Mouse (Mus musculus): ENCODE data around the gene 1110051M20Rik.
"Not testable (repeated sequence)": the region's sequence is repeated elsewhere in the genome, so short reads cannot be mapped to it uniquely, and the experiment has no call there.

1110051M20Rik gene

DNA sequence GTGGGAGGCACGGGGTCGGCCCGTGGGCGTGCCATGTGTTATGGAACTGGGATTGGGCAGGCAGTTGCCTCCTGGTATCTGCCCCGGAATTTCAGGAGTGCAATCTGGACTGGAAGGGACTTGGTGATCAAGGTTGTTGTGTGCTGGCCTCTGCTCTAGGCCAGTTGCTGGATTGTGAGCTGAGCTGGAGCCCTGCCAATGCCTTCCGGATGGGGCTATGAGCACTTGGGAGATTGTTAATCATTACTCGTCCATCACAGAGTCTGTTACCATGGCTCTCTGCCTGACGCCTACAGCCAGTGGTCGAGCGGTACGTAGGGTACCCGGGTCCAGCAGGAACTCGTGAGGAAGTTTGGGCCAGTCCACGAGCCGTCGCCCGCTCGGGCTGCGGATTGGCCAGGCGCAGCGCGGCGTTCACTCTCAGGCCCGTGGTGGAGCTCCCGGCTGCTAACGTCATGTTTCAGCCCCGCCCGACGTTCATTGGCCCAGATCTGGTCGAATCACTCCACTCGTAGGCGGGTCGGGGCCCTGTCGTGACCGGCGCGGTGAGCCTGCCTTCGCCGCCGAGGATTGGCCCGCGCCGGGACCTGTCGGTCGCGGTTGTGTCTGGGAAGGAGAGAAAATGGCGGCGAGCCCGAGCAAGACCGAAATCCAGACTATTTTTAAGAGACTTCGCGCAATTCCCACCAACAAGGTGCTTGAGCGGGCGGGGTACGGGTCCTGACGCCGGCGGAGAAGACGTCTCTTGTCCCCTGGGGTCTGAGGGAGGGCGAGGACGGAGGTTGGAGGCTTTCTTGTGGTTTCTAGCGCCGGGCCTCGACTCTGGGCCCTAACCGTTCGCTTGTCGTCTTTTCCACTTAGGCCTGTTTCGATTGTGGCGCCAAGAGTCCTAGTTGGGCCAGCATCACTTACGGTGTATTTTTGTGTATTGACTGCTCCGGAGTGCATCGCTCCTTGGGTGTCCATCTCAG is 179.5 kb downstream of the 1110051M20Rik start, which contains the start of gene Arfgap2:
Arfgap2 (plus strand) TSS at position 264 of the 971 bp plus-strand sequence.
- DNase-seq (ENCODE audit: extremely low spot score, low read depth, low spot score): peak; percentile 76

DNA sequence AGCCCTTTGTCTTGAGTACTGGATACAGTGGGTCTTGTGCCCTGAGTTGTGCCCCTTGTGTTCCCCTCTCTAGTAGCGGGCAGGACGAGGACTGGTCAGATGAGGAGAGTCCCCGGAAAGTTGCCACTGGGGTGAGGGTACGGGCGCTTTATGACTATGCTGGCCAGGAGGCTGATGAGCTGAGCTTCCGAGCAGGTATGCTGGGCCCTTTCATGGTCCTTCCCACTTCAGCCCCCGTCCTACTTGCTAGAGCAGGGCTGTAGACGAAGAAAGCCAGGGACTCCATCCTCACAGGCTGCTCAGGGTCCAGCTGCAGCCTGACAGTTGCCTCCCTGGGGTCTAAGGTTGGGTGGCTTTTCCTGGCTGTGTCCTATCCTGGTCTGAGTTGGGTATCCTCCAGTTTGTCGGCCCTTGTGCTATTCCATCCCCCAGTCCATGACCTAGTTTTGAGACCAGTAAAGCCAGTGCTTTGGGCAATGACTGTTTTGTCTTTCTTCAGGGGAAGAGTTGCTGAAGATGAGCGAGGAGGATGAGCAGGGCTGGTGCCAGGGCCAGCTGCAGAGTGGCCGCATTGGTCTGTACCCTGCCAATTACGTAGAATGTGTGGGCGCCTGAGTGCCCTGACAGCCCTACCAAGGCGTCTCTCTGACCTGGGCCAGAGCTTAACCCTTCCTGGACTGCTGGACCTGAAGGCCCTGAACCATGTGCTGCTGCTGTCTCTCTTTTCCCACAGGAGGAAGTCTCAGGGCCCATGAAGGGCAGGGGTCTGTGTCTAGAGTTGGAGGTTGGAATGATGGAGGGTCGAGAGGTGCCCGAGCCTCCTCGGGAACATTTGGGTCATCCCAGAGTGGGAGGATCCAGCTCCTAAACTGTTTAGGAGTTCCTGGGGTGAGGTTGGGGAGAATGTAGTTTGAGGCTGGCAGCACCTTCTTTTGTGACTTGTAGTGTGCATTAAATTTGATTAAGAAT is 180.5 kb downstream of the 1110051M20Rik start:
- no peak for DNase-seq (ENCODE audit: extremely low spot score, low read depth, low spot score)

GRCm38 (mm10) chr2:91259493-91259892 is 185.0 kb downstream of the 1110051M20Rik start:
- DNase-seq (ENCODE audit: extremely low spot score, low read depth, low spot score): no peak

DNA sequence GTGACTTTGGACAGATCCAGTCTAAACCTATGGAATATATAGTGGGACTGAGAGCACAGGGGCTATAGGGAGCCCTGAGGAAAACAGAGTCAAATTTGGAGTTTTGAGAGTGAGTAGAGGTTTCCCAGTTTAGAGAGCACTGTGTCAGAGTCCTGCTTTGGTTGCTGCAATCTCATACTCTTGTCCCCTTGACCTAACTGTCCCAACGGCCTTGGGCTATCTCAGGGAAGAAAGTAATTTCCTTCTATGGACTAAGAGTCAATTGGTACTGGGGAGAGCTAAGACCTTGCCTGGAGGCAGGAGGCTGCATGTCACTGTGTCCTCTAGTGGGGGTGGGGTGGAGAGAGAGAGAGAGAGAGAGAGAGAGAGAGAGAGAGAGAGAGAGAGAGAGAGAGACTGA is 185.7 kb downstream of the 1110051M20Rik start:
- DNase-seq (ENCODE audit: extremely low spot score, low read depth, low spot score): no peak

- DNase-seq (ENCODE audit: extremely low spot score, low read depth, low spot score): no peak
Observed at GRCm38 (mm10) chr2:91258054-91258453, 186.4 kb downstream of the 1110051M20Rik start.

- DNase-seq (ENCODE audit: extremely low spot score, low read depth, low spot score): no peak
Observed at GRCm38 (mm10) chr2:91257126-91257980, 187.2 kb downstream of the 1110051M20Rik start.

DNA sequence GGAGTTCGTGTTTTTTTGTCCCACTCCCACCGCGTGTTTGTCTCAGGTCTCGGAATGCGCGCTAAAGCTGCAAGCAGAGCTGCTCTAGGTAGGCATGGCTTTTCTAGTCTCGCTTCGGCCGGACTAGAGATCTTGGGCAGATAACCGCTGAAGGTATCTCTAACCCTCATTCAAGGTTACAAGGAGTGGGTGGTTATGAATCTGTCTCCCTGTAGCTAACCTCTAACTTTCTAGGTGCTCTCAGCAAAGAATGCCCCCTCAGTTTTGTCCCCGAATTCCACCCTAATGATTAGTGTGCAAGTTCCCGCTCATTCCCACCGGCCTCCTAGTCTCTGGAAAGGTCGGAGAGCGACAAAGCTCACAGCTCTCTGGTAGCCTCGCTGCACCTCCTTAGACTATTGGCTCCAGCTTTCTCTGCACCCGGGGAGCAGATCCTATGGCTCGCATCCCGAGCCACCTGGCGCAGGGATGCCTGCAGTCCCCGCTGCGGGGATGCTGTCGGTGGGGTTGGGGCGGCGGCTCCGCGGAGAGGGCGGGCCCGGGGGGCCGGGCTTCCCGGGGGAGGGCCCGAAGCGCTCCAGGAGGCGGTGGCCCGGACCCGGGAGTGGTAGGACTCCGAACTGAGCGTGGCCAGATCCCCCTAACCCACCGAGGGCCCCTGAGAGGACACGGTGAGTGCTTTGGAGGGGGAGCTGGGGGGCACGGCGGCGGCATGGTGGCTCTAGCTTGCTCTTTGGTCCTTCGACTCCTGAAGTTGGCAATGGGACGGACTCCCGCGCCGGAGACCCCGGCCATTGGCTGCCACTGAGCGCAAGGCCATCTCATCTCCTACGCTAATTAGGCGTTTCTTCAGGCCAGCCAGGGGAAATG is 188.0 kb downstream of the 1110051M20Rik start:
- DNase-seq (ENCODE audit: extremely low spot score, low read depth, low spot score): no peak

DNA sequence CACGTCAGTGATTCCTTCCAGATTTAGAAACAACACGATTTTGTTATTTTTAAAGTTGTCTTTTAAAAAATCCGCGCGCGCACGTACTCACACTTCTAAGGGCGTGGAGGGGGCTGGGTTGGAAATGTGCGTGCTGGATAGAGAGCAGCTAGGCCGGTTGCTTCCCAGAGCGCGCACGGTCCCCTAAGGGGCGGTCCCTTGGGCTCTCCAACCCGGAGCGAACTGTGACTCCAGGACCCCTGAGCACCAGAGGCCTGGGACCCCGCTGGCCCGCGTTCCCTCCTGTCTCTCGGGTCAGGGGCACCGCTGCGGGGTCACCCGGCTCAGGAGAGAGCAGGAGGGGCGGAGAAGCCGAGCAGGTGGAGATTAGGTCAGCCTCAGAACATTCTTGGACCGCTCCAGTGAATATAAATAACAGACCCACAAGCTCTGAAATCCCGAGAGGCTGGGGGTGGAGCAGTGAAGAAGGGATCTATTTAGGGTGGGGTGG is 188.8 kb downstream of the 1110051M20Rik start, which contains the start of gene Pacsin3:
Pacsin3 (plus strand) TSS at position 294 of the 490 bp plus-strand sequence.
- DNase-seq (ENCODE audit: extremely low spot score, low read depth, low spot score): no peak

DNA sequence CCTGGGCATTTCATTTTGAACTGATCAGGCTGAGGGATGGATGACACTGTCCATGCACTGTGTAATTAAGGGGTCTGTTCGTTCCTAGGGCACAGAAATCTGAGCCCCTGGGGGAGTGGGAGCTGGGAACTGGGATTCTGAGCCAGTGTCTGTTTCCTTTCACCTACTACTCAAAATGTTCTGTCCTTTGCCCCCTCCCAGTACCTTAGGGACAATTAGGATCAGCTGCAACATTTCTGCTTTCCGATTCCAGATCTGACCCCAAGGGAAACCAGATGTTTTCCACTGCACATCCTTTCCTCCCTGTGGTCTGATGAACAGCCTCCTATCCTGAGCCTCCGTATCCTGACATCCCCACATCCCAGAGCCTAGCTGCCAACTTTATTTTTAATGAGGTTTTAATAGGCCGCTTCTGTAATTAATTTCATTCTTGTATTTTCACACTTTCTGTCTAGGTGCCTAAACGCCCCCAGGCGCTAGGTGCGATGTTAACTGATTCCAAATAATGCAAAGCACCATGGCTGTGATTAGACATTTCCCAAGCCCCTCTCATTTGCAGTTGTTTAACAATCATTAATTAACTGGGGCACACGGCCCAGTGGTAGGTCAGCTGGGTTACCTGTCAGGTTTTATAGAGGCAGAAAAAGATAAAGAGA is 189.7 kb downstream of the 1110051M20Rik start:
- no peak for DNase-seq (ENCODE audit: extremely low spot score, low read depth, low spot score)

DNA sequence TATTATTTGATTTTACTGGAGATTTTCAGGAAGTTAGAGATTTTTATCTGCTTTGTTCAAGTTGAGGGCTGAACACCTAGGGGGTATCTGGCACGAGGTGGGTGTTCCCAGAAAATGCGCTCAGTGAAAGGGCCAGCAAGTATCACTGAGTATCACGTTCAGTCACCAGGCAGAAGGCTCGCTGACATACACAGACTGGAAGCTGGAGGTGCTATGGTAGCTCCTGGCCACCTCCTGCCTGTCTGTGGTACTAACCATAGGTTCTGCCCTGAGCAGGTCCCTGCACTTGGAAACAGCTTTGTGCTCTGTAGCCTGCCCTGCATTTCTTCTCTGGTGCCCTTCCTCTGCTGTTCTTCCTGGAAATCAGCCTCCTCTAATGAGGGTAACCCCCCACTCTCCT is 192.0 kb downstream of the 1110051M20Rik start:
- no peak for DNase-seq (ENCODE audit: extremely low spot score, low read depth, low spot score)

- no peak for DNase-seq (ENCODE audit: extremely low spot score, low read depth, low spot score)
Observed at GRCm38 (mm10) chr2:91252001-91252400, 192.5 kb downstream of the 1110051M20Rik start.

GRCm38 (mm10) chr2:91248366-91248765 is 196.1 kb downstream of the 1110051M20Rik start:
- DNase-seq (ENCODE audit: extremely low spot score, low read depth, low spot score): no peak

DNA sequence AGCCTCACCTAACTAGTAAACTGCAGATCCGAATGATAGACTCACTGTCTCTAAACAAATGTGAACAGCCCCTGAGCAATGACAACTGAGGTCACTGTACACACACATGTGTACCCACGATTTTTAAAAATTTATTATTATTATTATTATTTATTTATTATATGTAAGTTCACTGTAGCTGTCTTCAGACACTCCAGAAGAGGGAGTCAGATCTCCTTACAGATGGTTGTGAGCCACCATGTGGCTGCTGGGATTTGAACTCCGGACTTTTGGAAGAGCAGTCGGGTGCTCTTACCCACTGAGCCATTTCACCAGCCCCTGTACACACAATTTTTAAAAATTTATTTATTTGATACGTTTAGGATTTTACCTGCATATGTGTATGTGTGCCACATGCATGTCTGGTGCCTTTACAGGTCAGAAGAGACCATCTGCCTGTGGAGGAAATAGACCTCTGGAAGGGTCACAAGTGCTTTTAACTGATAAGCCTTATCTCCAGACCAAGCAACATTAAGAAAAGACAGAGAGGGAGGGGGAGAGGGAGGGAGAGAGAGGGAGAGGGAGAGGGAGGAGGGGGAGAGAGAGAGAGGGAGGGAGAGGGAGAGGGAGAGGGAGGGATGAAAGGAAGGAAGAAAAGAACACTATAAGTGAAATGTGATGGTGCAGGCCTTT is 199.8 kb downstream of the 1110051M20Rik start:
- no peak for DNase-seq (ENCODE audit: extremely low spot score, low read depth, low spot score)

DNA sequence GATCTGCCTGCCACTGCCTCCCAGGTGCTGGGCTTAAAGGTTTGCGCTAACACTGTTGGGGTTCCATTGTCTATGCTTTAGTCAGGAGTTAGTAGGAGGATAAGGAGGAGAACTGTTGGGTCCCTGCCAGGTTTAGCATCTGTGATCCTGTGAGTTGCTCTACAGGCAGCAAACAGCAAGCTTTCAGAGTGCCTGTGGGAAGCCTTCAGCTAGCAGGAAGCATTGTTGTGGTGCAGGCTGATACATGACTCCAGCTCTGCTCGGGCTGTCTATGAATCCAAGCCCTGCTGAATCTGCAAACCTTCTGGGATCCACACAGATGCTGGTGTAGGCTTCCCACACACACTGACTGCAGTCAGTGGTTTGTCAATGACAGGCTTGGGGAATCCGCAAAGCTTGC is 201.1 kb downstream of the 1110051M20Rik start:
- DNase-seq (ENCODE audit: extremely low spot score, low read depth, low spot score): no peak

DNA sequence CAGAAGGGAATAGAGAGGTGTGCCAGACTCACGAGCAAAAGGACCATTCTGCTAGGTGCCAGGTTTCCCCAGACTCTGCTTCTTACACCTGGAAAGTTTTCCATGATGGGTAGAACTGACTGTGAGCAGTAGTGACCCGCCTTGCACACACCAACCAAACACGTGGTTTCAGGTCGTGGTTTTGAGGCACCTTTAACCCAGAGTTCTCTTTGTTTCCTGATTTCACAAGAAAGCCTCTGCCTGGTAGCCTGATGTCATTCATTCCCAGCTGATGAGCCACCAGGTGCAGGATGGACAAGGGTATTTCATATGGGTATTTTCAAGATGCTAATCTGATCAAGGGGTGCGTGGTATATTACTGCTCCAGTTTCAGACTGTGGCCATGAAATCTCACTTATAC is 202.0 kb downstream of the 1110051M20Rik start:
- no peak for DNase-seq (ENCODE audit: extremely low spot score, low read depth, low spot score)

- not testable (repeated sequence) for DNase-seq (ENCODE audit: extremely low spot score, low read depth, low spot score)
Observed at GRCm38 (mm10) chr2:91237511-91238080, 206.9 kb downstream of the 1110051M20Rik start.

GRCm38 (mm10) chr2:91236601-91237510 is 207.6 kb downstream of the 1110051M20Rik start, which contains the start of gene Ddb2:
Ddb2 (minus strand) TSS chr2:91236982.
- DNase-seq (ENCODE audit: extremely low spot score, low read depth, low spot score): peak; percentile 62
